In genomic region chr6:39257667-39258395, GRCm38 (mm10) we compare ENCODE assay signal across 8 mouse cellular contexts. TPM values are rescaled to one million over a fixed set of nuclear protein-coding genes. Genes with fewer than 3 reads are reported as not detected.
A peak's percentile ranks its signal among the peaks of the same experiment; 100 is the strongest.
DNase-seq lines count a peak whose midpoint lies in the region; ATAC-seq lines count a peak whose summit lies in the region.

No protein-coding gene starts in this region.

- peak overlapping the region; percentile 57 for H3K9ac ChIP-seq in neural tube, embryonic 11.5 days (ENCODE audit: low read length)
- H3K9ac ChIP-seq in forebrain, embryonic 11.5 days (ENCODE audit: low read length) = peak overlapping the region; percentile 64
- H3K9ac ChIP-seq in stomach, embryonic 14.5 days (replicated peaks; ENCODE audit: low read depth, low read length) = no peak overlapping the region

- no peak overlapping the region for H3K27ac ChIP-seq in neural tube, embryonic 11.5 days (ENCODE audit: low read depth, low read length)
- peak overlapping the region; percentile 80 for H3K27ac ChIP-seq in forebrain, embryonic 11.5 days (ENCODE audit: low read depth, low read length)
- H3K27ac ChIP-seq in limb, embryonic 10.5 days = peak overlapping the region; percentile 90
- no peak overlapping the region for H3K27ac ChIP-seq in stomach, embryonic 14.5 days (ENCODE audit: low read length)

- H3K27me3 ChIP-seq in neural tube, embryonic 11.5 days (ENCODE audit: control insufficient read depth, insufficient read depth, low read length) = no peaks in the 10 kb centered on the region
- H3K27me3 ChIP-seq in forebrain, embryonic 11.5 days (ENCODE audit: control insufficient read depth, insufficient read depth, low read length) = no peaks in the 10 kb centered on the region
- H3K27me3 ChIP-seq in limb, embryonic 10.5 days (ENCODE audit: low read depth, poor library complexity, severe bottlenecking) = peaks cover 25% of the 10 kb centered on the region
- H3K27me3 ChIP-seq in stomach, embryonic 14.5 days (ENCODE audit: control insufficient read depth, insufficient read depth, low read length) = no peaks in the 10 kb centered on the region

- no peaks in the 10 kb centered on the region for H3K36me3 ChIP-seq in neural tube, embryonic 11.5 days (ENCODE audit: control insufficient read depth, insufficient read depth, low read length)
- H3K36me3 ChIP-seq in forebrain, embryonic 11.5 days (ENCODE audit: control insufficient read depth, insufficient read depth, low read length) = no peaks in the 10 kb centered on the region
- no peaks in the 10 kb centered on the region for H3K36me3 ChIP-seq in limb, embryonic 10.5 days
- no peaks in the 10 kb centered on the region for H3K36me3 ChIP-seq in stomach, embryonic 14.5 days (ENCODE audit: control insufficient read depth, insufficient read depth, low read length)

- H3K4me3 ChIP-seq in neural tube, embryonic 11.5 days (ENCODE audit: low read depth, low read length) = peak overlapping the region; percentile 41
- no peak overlapping the region for H3K4me3 ChIP-seq in forebrain, embryonic 11.5 days (ENCODE audit: low read depth, low read length)
- H3K4me3 ChIP-seq in limb, embryonic 10.5 days = peak overlapping the region; percentile 60
- no peak overlapping the region for H3K4me3 ChIP-seq in stomach, embryonic 14.5 days (ENCODE audit: low read depth, low read length)

- H3K4me1 ChIP-seq in neural tube, embryonic 11.5 days (ENCODE audit: control insufficient read depth, insufficient read depth, low read length) = peaks cover 6% of the 10 kb centered on the region; the same call in 1 of the 2 replicates
- H3K4me1 ChIP-seq in forebrain, embryonic 11.5 days (replicated peaks; ENCODE audit: control insufficient read depth, insufficient read depth, low read length) = peaks cover 9% of the 10 kb centered on the region
- peaks cover 29% of the 10 kb centered on the region for H3K4me1 ChIP-seq in limb, embryonic 10.5 days
- no peaks in the 10 kb centered on the region for H3K4me1 ChIP-seq in stomach, embryonic 14.5 days (ENCODE audit: control insufficient read depth, insufficient read depth, low read length)

- H3K4me2 ChIP-seq in neural tube, embryonic 11.5 days (ENCODE audit: low read depth) = peak overlapping the region; percentile 87
- peak overlapping the region; percentile 83; the same call in 1 of the 2 replicates for H3K4me2 ChIP-seq in forebrain, embryonic 11.5 days (ENCODE audit: low read depth, low read length, severe bottlenecking)
- peak overlapping the region; percentile 98 for H3K4me2 ChIP-seq in stomach, embryonic 14.5 days (replicated peaks; ENCODE audit: low read depth, low read length)

- DNase-seq in neural tube, embryonic 11.5 days (ENCODE audit: low spot score) = no peak
- no peak for DNase-seq in neural tube, embryonic 10.5 days (ENCODE audit: extremely low spot score, low spot score)
- DNase-seq in forebrain, embryonic 11.5 days (ENCODE audit: low spot score) = no peak
- DNase-seq in limb, embryonic 10.5 days (ENCODE audit: low spot score) = no peak
- DNase-seq in cerebellum, postnatal 25 days = no peak
- no peak for DNase-seq in lung, postnatal 10 days
- DNase-seq in cerebellum, adult 9-11 months = no peak

- ATAC-seq in neural tube, embryonic 11.5 days (ENCODE audit: insufficient read depth, low FRiP score, low TSS enrichment) = no peak
- no peak for ATAC-seq in forebrain, embryonic 11.5 days (replicated peaks; ENCODE audit: low FRiP score)
- no peak for ATAC-seq in stomach, embryonic 14.5 days (ENCODE audit: insufficient number of reproducible peaks, insufficient read depth, low FRiP score, low read depth)

- 49% methylated on average over 7 of the region's 7 CpGs for WGBS in neural tube, embryonic 11.5 days
- WGBS in forebrain, embryonic 11.5 days = 44% methylated on average over 7 of the region's 7 CpGs
- WGBS in limb, embryonic 10.5 days = 31% methylated on average over 7 of the region's 7 CpGs
- 45% methylated on average over 7 of the region's 7 CpGs for WGBS in stomach, embryonic 14.5 days

- no peaks in the 10 kb centered on the region for H3K9me3 ChIP-seq in neural tube, embryonic 11.5 days (ENCODE audit: control insufficient read depth, low read length)
- no peaks in the 10 kb centered on the region for H3K9me3 ChIP-seq in forebrain, embryonic 11.5 days (ENCODE audit: control insufficient read depth, low read length)
- no peaks in the 10 kb centered on the region for H3K9me3 ChIP-seq in limb, embryonic 10.5 days (replicated peaks)
- no peaks in the 10 kb centered on the region for H3K9me3 ChIP-seq in stomach, embryonic 14.5 days (ENCODE audit: control insufficient read depth, low read depth, low read length)

RNA-seq across cellular contexts. Expression of gene Kdm7a, which starts 51.2 kb away (rescaled TPM):
- polyA plus RNA-seq in neural tube, embryonic 11.5 days (2014; fragmentation: Nextera tagmentation; extraction: Ambion mirVana) = 18.5 and 19.7 TPM in 2 replicates
- 14.4 and 16.3 TPM in 2 replicates for polyA plus RNA-seq in forebrain, embryonic 11.5 days (2014; fragmentation: Nextera tagmentation; extraction: Ambion mirVana)
- 8.1 and 9.3 TPM in 2 replicates for polyA plus RNA-seq in limb, embryonic 10.5 days (2016; fragmentation: Nextera tagmentation; extraction: Ambion mirVana)
- 6.5 and 7.2 TPM in 2 replicates for polyA plus RNA-seq in stomach, embryonic 14.5 days (2014; fragmentation: Nextera tagmentation; extraction: Ambion mirVana)

Comparison
In these comparisons a context has a peak if more than half of its experiments do, and no peak if none do; other contexts are left out.
1. H3K27ac ChIP-seq: peak in forebrain, embryonic 11.5 days (single experiment) and limb, embryonic 10.5 days (single experiment); none in neural tube, embryonic 11.5 days (single experiment) and stomach, embryonic 14.5 days (single experiment).
2. H3K4me3 ChIP-seq: peak in neural tube, embryonic 11.5 days (single experiment) and limb, embryonic 10.5 days (single experiment); none in forebrain, embryonic 11.5 days (single experiment) and stomach, embryonic 14.5 days (single experiment).
3. Peak in every context shown above with its lines, with median percentiles within 50 percentile points of each other: H3K4me2 ChIP-seq.